Mouse (Mus musculus): ENCODE measurements around the gene Itprid2. TPM values are rescaled to one million over a fixed set of nuclear protein-coding genes. Genes with fewer than 3 reads are reported as not detected.

The Itprid2 gene
- polyA plus RNA-seq, 1 experiment: 21.6 TPM

- H3K4me1 ChIP-seq (ENCODE audit: control insufficient read depth, insufficient read depth, low read length): no peaks in the 10 kb centered on the region
- TF ChIP-seq POLR2A (IDR thresholded peaks at IDR 0.05; ENCODE audit: borderline replicate concordance, insufficient read depth, low read length) (no peak), CTCF (IDR thresholded peaks at IDR 0.05; ENCODE audit: borderline replicate concordance, insufficient read depth, low read depth, low read length) (no peak)
- no peak overlapping the region for H3K27ac ChIP-seq (ENCODE audit: insufficient read depth, low read length)
- no peak for DNase-seq
- no peaks in the 10 kb centered on the region for H3K27me3 ChIP-seq (ENCODE audit: control insufficient read depth, insufficient read depth, low read length)
- no peak overlapping the region for H3K4me3 ChIP-seq (replicated peaks; ENCODE audit: insufficient read depth, low read depth, low read length)
- WGBS: 83% methylated on average over 2 of the region's 2 CpGs
Observed at GRCm38 (mm10) chr2:79607181-79607580, 28.0 kb upstream of the Itprid2 start.

DNA sequence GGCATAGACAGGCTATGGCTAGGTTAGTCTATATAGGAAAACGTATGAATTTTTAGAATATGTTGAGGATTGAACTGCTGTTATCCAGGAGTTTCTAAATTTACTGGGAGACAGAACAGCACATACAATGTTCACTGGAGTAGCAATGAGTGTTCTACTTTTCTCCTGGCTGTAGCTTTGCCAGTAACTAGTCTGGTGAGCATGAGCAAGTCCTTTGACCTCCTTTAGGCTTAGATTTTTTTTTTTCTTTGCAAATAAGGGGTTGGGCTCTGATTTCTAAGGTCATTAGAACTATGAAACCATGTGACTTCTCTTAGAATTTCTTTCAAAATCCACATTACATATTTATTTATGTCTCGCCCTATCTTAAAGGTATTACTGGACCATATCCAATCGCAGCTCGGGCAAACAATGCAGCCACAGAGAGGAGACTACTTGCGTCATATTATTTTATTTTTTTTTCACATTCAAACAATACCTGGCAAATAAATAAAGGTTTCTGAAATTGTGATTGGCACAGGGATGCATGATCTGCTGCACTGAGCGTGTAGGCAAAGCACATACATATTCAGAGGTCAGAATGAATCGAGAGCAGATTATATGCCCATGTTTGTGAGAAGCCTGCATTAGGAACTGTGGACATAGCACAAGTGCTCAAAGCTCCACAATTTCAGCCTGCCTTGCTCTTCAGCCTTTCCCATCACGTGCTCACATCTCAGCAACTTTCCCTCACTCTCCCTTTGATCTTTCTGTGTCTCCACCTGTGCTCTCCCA is 26.7 kb upstream of the Itprid2 start:
- no peak overlapping the region for H3K4me3 ChIP-seq (replicated peaks; ENCODE audit: insufficient read depth, low read depth, low read length)
- H3K27me3 ChIP-seq (ENCODE audit: control insufficient read depth, insufficient read depth, low read length): no peaks in the 10 kb centered on the region
- TF ChIP-seq POLR2A (IDR thresholded peaks at IDR 0.05; ENCODE audit: borderline replicate concordance, insufficient read depth, low read length): no peak
- no peak for TF ChIP-seq CTCF (IDR thresholded peaks at IDR 0.05; ENCODE audit: borderline replicate concordance, insufficient read depth, low read depth, low read length)
- H3K4me1 ChIP-seq (ENCODE audit: control insufficient read depth, insufficient read depth, low read length): no peaks in the 10 kb centered on the region
- H3K27ac ChIP-seq (ENCODE audit: insufficient read depth, low read length): no peak overlapping the region
- 82% methylated on average over 8 of the region's 8 CpGs for WGBS
- DNase-seq: no peak

- Histone ChIP-seq H3K4me1 (ENCODE audit: control insufficient read depth, insufficient read depth, low read length) (no peaks in the 10 kb centered on the region), H3K27ac (ENCODE audit: insufficient read depth, low read length) (no peak overlapping the region), H3K27me3 (ENCODE audit: control insufficient read depth, insufficient read depth, low read length) (no peaks in the 10 kb centered on the region), H3K4me3 (replicated peaks; ENCODE audit: insufficient read depth, low read depth, low read length) (no peak overlapping the region)
- no peak for TF ChIP-seq CTCF (IDR thresholded peaks at IDR 0.05; ENCODE audit: borderline replicate concordance, insufficient read depth, low read depth, low read length)
- no peak for TF ChIP-seq POLR2A (IDR thresholded peaks at IDR 0.05; ENCODE audit: borderline replicate concordance, insufficient read depth, low read length)
- DNase-seq: no peak
- 77% methylated on average over 3 of the region's 3 CpGs for WGBS
Observed at GRCm38 (mm10) chr2:79610894-79611293, 24.3 kb upstream of the Itprid2 start.

GRCm38 (mm10) chr2:79618145-79618544 is 17.0 kb upstream of the Itprid2 start:
- 94% methylated on average over 2 of the region's 2 CpGs for WGBS

DNA sequence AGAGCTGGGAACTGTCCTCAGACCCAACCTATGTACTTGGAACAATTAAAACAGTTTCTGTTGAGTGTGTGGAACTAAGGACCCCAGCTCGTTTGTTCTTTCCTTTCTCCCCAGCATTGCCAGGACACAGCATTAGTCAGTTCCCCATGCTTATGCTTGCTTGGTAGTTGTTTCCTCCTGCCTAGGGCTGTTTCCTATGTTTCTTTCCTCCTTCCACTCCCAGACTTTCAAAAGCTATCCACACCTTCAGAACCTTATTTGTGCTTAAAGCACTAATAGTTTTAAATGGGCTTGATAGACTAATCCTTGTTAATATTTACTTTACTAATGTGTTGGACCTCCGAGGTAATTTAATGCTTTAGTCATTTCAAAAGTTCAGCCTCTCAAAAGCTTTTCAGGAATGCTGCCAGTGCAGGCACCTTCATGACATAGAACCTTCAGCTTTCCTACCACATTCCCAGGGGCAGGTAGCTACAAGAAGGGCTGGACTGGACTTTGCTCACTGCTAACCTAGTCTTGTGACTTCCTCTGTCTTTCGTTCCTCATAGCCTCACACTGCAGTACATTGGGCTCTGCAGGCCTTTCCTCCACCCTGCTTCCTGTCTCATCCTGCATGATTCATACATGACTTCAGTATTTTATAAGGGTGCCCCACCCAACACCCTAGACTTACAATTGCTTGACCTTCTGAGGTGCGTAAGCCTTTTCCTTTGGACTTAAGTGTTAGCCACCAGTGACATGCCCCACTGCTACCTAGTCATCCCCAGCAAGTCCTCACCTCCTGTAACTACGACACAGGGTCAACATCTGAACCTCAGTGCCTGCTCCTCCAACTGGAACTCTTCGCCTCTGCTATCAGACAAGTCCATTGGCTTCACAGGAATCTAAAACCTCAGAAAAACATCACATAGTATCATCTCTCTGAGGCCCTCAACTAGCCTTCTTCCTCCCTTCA is 16.3 kb upstream of the Itprid2 start:
- Histone ChIP-seq H3K27me3 (ENCODE audit: control insufficient read depth, insufficient read depth, low read length) (no peaks in the 10 kb centered on the region), H3K27ac (ENCODE audit: insufficient read depth, low read length) (no peak overlapping the region), H3K4me1 (ENCODE audit: control insufficient read depth, insufficient read depth, low read length) (no peaks in the 10 kb centered on the region; the same call in 1 of the 2 replicates), H3K4me3 (replicated peaks; ENCODE audit: insufficient read depth, low read depth, low read length) (no peak overlapping the region)
- 85% methylated on average over 6 of the region's 6 CpGs for WGBS
- TF ChIP-seq CTCF (IDR thresholded peaks at IDR 0.05; ENCODE audit: borderline replicate concordance, insufficient read depth, low read depth, low read length): no peak
- TF ChIP-seq POLR2A (IDR thresholded peaks at IDR 0.05; ENCODE audit: borderline replicate concordance, insufficient read depth, low read length): no peak
- no peak for DNase-seq

More at GRCm38 (mm10) chr2:79618145-79618544, 17.0 kb upstream of the Itprid2 start:
- DNase-seq: no peak
- Histone ChIP-seq H3K4me3 (replicated peaks; ENCODE audit: insufficient read depth, low read depth, low read length) (no peak overlapping the region), H3K4me1 (ENCODE audit: control insufficient read depth, insufficient read depth, low read length) (no peaks in the 10 kb centered on the region; the same call in 1 of the 2 replicates), H3K27me3 (ENCODE audit: control insufficient read depth, insufficient read depth, low read length) (no peaks in the 10 kb centered on the region), H3K27ac (ENCODE audit: insufficient read depth, low read length) (no peak overlapping the region)
- TF ChIP-seq CTCF (IDR thresholded peaks at IDR 0.05; ENCODE audit: borderline replicate concordance, insufficient read depth, low read depth, low read length): no peak
- TF ChIP-seq POLR2A (IDR thresholded peaks at IDR 0.05; ENCODE audit: borderline replicate concordance, insufficient read depth, low read length): no peak

- no peak for TF ChIP-seq POLR2A (IDR thresholded peaks at IDR 0.05; ENCODE audit: borderline replicate concordance, insufficient read depth, low read length)
- no peak for TF ChIP-seq CTCF (IDR thresholded peaks at IDR 0.05; ENCODE audit: borderline replicate concordance, insufficient read depth, low read depth, low read length)
- H3K27me3 ChIP-seq (ENCODE audit: control insufficient read depth, insufficient read depth, low read length): no peaks in the 10 kb centered on the region
- H3K27ac ChIP-seq (ENCODE audit: insufficient read depth, low read length): no peak overlapping the region
- H3K4me3 ChIP-seq (replicated peaks; ENCODE audit: insufficient read depth, low read depth, low read length): no peak overlapping the region
- 88% methylated on average over 4 of the region's 4 CpGs for WGBS
- no peak for DNase-seq
- no peaks in the 10 kb centered on the region; the same call in 1 of the 2 replicates for H3K4me1 ChIP-seq (ENCODE audit: control insufficient read depth, insufficient read depth, low read length)
Observed at GRCm38 (mm10) chr2:79623256-79623655, 11.9 kb upstream of the Itprid2 start.

DNA sequence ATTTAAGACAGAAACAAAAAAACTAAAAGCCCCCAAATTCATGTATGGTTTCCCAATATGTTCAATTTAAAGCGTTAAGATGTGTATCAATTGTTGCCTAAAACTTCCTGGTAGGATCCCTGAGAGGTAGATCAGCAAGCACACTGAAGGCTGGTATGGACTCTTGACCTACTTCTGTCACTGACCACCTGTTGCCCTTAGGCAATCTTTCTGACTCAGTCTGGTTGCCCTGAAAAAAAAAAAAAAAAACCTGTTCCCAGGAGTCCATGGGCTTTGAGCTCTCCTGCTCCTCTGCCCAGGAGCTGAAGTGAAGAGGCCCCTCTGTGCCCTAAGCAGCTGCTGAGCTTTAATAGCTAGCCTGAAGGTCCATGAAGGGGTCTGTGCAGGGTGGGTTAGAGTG is 7.5 kb upstream of the Itprid2 start:
- DNase-seq: no peak
- H3K4me3 ChIP-seq (replicated peaks; ENCODE audit: insufficient read depth, low read depth, low read length): no peak overlapping the region
- no peak overlapping the region for H3K27ac ChIP-seq (ENCODE audit: insufficient read depth, low read length)
- H3K4me1 ChIP-seq (ENCODE audit: control insufficient read depth, insufficient read depth, low read length): no peaks in the 10 kb centered on the region
- TF ChIP-seq POLR2A (IDR thresholded peaks at IDR 0.05; ENCODE audit: borderline replicate concordance, insufficient read depth, low read length) (no peak), CTCF (IDR thresholded peaks at IDR 0.05; ENCODE audit: borderline replicate concordance, insufficient read depth, low read depth, low read length) (no peak)
- H3K27me3 ChIP-seq (ENCODE audit: control insufficient read depth, insufficient read depth, low read length): no peaks in the 10 kb centered on the region
- WGBS: 76% methylated on average over 1 of the region's 1 CpGs
